Mouse (Mus musculus): ENCODE measurements around the gene Atpif1.

- TF ChIP-seq CTCF (IDR thresholded peaks at IDR 0.05; ENCODE audit: insufficient read depth, low read length) (no peak), POLR2A (IDR thresholded peaks at IDR 0.05; ENCODE audit: borderline replicate concordance, extremely low read depth, low read depth, low read length) (no peak)
These were observed 8.0 kb upstream of the Atpif1 start for GRCm38 (mm10) chr4:132541413-132541812.
